Mouse (Mus musculus) erythroblast, embryonic 14.5 days (primary cell): Measurements from ENCODE around the gene Zfp882. TPM values are rescaled to one million over a fixed set of nuclear protein-coding genes. Genes with fewer than 3 reads are reported as not detected.
A peak's percentile ranks its signal among the peaks of the same experiment; 100 is the strongest.
"Not testable (repeated sequence)": the region's sequence is repeated elsewhere in the genome, so short reads cannot be mapped to it uniquely, and the experiment has no call there.

ENCODE experiments used
- H3K27me3 ChIP-seq: 2 replicates; pipeline ENCODE4 v1.6.1; 2012; ENCODE audit warnings: inconsistent platforms; ENCODE audit not compliant: control insufficient read depth
- H3K36me3 ChIP-seq: 2 replicates; pipeline ENCODE4 v1.6.1; 2012; ENCODE audit warnings: mild to moderate bottlenecking, inconsistent platforms; ENCODE audit not compliant: control insufficient read depth
- H3K4me1 ChIP-seq: 2 replicates; pipeline ENCODE4 v1.6.1; 2012; ENCODE audit warnings: inconsistent platforms; ENCODE audit not compliant: control insufficient read depth
- H3K4me3 ChIP-seq: replicated peaks from 2 replicates; pipeline ENCODE3; 2012; ENCODE audit warnings: moderate library complexity, mild to moderate bottlenecking, inconsistent platforms
- H3K9me3 ChIP-seq: 2 replicates; pipeline ENCODE4 v1.6.1; 2012; ENCODE audit warnings: low read length, inconsistent platforms, mixed read lengths; ENCODE audit not compliant: control insufficient read depth
- GATA1 ChIP-seq: IDR thresholded peaks from 2 replicates; pipeline ENCODE4 v1.6.1; 2012; ENCODE audit warnings: low read length, inconsistent platforms, mixed read lengths
- TAL1 ChIP-seq: IDR thresholded peaks from 3 replicates; pipeline ENCODE4 v1.6.1; 2012; ENCODE audit warnings: low read length, inconsistent platforms, mixed read lengths
- polyA plus RNA-seq: library from polyadenylated mRNA; stranded (reverse); fragments of >175 nt; gene quantifications from 2 replicates; pipeline ENCODE4 v1.2.3, GENCODE M21; 2012

Zfp882 gene
- polyA plus RNA-seq, 1 experiment: not detected

DNA sequence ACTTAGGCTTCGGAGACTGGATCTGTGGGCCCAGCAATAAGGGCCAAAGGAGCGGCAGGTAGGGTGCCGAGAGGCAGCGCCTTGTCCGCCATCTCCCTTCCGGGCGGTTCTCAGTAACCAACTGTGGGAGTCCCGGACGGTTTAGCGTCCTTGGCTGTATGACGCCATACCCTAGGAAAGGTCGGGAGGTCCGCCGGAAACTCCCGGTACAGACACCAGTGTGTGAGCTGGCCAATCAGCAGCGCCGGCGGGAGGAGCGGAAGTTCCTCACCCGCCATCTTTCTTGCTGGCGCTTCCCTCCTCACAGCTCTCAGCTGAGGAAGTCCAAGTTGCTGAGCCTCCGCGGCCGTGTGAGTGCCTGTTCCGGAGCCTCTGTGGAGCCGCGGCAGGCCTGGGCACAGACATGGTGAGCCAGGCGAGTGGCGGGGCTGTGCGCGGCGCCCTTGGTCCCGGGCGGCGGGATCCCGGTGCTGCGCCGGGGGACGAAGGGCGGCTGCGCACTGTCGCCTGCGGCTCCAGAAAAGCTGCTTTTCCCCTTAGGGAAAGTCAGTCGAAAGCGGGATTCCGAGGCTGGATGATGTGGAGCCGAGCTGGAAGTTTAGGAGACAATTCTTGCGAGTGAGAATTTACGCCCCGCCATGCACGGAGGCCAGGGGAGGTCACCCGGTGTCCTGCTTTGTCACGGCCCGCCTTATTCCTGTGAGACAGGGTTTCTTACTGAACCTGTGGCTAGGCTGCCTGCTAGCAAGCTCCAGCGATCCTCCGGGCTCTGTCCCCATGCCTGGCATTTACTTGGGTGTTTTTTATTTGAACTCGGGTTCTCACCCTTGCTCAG lies 14.4 kb downstream of the Zfp882 start:
- Histone ChIP-seq H3K4me3 (peak overlapping the region; percentile 99), H3K9me3 (no peaks in the 10 kb centered on the region), H3K4me1 (peaks cover 46% of the 10 kb centered on the region), H3K27me3 (no peaks in the 10 kb centered on the region), H3K36me3 (peaks cover 28% of the 10 kb centered on the region)
- TF ChIP-seq TAL1: no peak
- TF ChIP-seq GATA1: no peak

DNA sequence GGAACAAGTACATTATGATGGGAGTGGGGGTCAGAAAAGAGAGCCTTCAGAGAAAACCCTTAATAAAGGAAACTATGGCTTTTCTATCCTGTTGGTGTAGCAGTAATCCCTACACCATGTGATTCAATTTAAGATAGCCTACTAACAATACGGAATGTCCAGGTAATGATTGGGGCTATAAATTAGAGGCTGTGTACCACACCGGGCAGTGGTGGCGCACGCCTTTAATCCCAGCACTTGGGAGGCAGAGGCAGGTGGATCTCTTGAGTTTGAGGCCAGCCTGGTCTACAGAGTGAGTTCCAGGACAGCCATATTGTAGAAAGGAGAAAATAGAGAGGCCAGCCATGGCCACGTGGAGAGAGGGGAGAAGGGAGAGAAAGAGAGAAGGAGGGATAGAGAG lies 17.4 kb downstream of the Zfp882 start:
- Histone ChIP-seq H3K27me3 (no peaks in the 10 kb centered on the region), H3K9me3 (peaks cover 3% of the 10 kb centered on the region; the same call in 1 of the 2 replicates), H3K4me1 (peaks cover 52% of the 10 kb centered on the region), H3K36me3 (peaks cover 55% of the 10 kb centered on the region), H3K4me3 (no peak overlapping the region)
- TF ChIP-seq TAL1: no peak

- no peaks in the 10 kb centered on the region for H3K27me3 ChIP-seq
- peaks cover 63% of the 10 kb centered on the region for H3K36me3 ChIP-seq
- H3K9me3 ChIP-seq: peaks cover 6% of the 10 kb centered on the region; the same call in 1 of the 2 replicates
- no peak overlapping the region for H3K4me3 ChIP-seq
- peaks cover 52% of the 10 kb centered on the region for H3K4me1 ChIP-seq
- TF ChIP-seq TAL1 (no peak), GATA1 (no peak)
These were observed 18.1 kb downstream of the Zfp882 start for GRCm38 (mm10) chr8:71926551-71926950.

GRCm38 (mm10) chr8:71927779-71928178 lies 19.4 kb downstream of the Zfp882 start:
- H3K9me3 ChIP-seq: peaks cover 6% of the 10 kb centered on the region; the same call in 1 of the 2 replicates
- TF ChIP-seq TAL1: no peak
- TF ChIP-seq GATA1: no peak
- H3K27me3 ChIP-seq: no peaks in the 10 kb centered on the region
- H3K4me3 ChIP-seq: no peak overlapping the region
- H3K36me3 ChIP-seq: peaks cover 67% of the 10 kb centered on the region
- peaks cover 46% of the 10 kb centered on the region for H3K4me1 ChIP-seq

- not testable (repeated sequence) for H3K9me3 ChIP-seq, H3K4me3 ChIP-seq, H3K36me3 ChIP-seq, H3K27me3 ChIP-seq
- peaks cover 11% of the 10 kb centered on the region for H3K4me1 ChIP-seq
These were observed 29.6 kb downstream of the Zfp882 start for GRCm38 (mm10) chr8:71938037-71938436.

DNA sequence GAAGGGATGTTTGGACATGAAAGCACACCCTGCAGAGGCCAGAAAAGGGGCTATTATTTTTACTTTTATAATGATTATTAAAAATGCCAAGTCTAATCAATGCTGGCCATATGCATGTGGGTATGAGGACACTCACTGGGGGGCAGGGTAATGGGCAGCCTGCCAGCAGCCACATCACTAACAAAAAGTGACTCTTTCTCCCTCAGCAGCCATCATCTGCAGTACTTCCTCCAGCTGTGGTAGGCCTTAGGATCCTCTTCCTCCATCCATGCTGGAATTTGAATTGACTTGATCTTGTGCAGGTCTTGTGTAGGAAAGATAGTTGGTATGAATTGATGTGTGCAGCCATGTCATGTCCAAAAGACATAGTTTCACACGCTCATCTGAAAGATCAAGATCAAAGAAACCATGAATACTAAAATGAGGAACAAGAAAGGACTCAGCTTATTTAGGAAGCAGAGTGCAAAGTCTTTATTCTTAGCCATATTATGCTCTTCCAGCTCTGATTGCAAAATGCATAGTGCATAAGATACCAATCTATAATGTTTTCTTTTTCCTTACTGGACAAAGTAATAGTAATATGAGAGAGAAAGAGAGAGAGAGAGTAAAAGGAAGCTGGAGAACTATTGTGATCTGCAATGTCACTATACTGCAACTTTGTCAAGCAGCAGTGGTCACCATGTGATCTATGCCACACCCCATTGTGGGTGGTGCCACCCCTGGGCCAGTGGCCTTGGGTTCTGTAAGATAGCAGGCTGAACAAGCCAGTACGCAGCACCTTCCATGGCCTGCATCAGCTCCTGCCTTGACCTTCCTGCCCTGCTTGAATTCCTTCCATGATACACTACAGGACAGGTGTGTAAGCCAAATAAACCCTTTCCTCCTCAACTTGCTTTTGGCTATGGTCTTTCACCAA lies 32.1 kb downstream of the Zfp882 start:
- peaks cover 11% of the 10 kb centered on the region for H3K4me1 ChIP-seq
- peaks cover 14% of the 10 kb centered on the region for H3K27me3 ChIP-seq
- H3K9me3 ChIP-seq: no peaks in the 10 kb centered on the region
- H3K36me3 ChIP-seq: no peaks in the 10 kb centered on the region
- no peak overlapping the region for H3K4me3 ChIP-seq
- TF ChIP-seq GATA1 (no peak), TAL1 (no peak)

- Histone ChIP-seq H3K4me1 (peaks cover 11% of the 10 kb centered on the region), H3K27me3 (peaks cover 25% of the 10 kb centered on the region), H3K4me3 (no peak overlapping the region), H3K36me3 (no peaks in the 10 kb centered on the region), H3K9me3 (no peaks in the 10 kb centered on the region)
- no peak for TF ChIP-seq TAL1
- TF ChIP-seq GATA1: no peak
These were observed 33.4 kb downstream of the Zfp882 start for GRCm38 (mm10) chr8:71941776-71942175.

GRCm38 (mm10) chr8:71948624-71949023 lies 40.2 kb downstream of the Zfp882 start:
- Histone ChIP-seq H3K4me1 (peaks cover 26% of the 10 kb centered on the region), H3K27me3 (peaks cover 33% of the 10 kb centered on the region), H3K36me3 (no peaks in the 10 kb centered on the region; the same call in 1 of the 2 replicates), H3K4me3 (no peak overlapping the region), H3K9me3 (no peaks in the 10 kb centered on the region)
- TF ChIP-seq GATA1: no peak
- no peak for TF ChIP-seq TAL1

DNA sequence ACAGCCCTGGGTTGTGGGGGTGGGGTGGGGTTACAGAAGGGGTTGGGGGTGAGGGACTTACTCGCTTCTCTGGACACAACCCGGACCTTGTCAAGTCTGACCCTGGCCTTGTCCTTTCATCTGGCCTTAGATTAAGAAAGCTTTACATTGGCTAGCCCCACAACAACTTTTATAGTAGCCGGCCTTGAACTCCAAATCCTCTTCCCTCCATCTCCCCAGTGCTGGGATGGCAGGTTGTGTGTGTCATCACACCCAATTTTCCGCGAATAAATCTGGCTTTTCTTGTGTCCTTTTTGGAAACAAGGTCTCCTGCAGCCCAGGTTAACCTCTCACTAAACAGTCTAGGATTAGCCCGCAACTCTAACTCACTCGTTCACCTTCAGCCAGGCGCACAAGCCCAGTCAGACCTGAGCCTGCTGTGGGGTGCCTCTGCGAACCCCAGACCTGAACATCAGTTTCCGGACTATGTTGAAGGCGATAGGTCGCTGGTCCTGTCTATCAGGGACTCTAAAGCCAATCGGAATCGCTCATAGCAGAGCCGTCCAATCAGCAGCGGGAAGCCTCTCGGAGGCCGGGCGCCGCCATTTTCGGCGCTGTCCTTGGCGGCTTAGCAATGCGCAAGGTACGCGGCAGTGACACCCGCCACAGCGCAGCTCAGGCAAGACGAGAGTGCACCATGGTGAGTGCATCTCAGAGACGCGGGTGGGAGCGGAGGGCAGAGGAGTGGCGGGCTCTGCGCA lies 42.2 kb downstream of the Zfp882 start, which contains the start of gene Zfp961:
Gene Zfp961, plus strand, starts transcription at position 557 of the 740 bp plus-strand sequence.
- H3K9me3 ChIP-seq: no peaks in the 10 kb centered on the region
- peaks cover 18% of the 10 kb centered on the region for H3K27me3 ChIP-seq
- H3K4me1 ChIP-seq: peaks cover 26% of the 10 kb centered on the region
- TF ChIP-seq TAL1 (no peak), GATA1 (no peak)
- peak within 1 kb of the TSS; percentile 77 for H3K4me3 ChIP-seq
- peaks cover 5% of the 10 kb centered on the region for H3K36me3 ChIP-seq
